Mouse (Mus musculus) thymus, adult 18-20 months (tissue): ENCODE measurements around the gene Krt23.

Experiments used
- DNase-seq, 2 experiments: peaks; one replicate each; pipeline ENCODE4 v3.0.0; 2022; ENCODE audit warnings: mixed read lengths in 2 of 2

Krt23 gene

DNA sequence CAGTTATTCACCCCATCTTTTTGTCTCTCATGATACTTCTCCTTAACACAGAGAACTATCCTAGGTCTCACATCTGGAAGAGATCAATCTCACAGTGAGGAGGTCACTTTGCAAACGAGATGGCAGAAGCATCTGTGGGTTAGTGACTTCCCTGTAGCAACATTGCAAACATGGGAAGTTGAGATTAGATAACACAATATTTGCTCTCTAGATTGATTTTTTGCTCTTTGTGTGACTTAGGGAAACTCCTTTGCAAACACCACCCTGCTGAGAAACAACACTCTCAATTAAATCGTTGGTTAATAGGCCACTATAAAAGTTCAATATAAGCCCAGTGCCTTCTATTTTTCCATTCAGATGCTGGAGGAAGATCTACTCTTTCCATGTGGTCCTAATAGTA, 44.2 kb downstream of the Krt23 start:
- DNase-seq, result no peak

DNA sequence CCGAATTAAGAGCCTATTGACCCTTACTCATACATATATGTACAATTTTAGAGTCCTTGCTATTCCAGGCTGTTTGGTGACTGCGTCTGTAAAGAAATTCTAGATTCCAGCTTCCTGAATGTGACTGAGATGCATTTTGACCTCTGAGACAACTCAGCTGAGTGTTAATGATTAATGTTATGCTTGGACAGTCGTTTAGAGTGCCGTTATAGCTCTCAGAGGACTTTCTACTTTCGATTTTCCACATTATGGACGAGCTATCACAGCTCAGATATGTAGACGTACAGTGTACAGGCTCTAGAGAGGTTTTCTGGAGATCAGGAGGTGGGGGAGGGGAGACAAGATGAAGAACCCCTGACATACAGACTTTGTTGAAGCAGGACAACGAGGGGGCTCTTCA, 51.7 kb downstream of the Krt23 start:
- no peak for DNase-seq

DNA sequence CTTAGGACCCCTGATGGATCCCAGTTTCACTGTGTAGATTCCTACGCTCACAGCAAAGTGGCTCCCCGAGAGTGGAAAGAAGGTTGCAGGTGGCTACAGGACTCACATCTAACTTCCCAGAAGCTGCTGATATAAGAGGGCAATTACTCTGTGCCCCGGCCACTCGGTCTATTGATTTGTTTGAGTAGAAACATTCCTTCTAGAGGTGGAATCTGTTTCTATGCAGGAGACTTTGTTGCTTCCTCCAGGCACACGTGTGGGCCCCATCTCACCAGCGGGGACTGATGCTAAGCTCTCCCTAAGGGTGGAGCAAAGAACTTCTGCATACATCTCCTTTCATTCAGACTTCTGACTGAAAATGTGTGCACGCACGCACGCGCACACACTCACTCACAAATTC, 53.5 kb downstream of the Krt23 start:
- no peak for DNase-seq

DNA sequence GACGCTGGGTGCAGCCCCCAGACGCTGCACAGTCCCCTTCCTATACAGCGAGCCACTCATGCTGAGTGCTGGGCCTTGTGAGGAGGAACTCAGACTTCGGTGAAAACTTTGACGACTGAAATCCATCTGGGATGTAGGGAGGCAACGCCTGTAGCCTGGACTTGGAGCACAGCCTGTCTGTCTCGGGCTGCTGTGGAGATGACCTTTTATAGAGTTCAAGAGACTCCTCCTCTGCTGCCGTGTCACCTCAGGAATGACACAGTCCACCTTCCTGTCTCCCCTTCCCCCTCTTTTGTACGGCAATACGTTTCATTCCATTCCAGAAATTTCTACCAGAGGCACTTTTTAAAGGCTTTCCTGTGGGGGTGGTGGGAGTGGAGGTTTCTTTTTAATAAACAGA, 55.0 kb downstream of the Krt23 start, which contains the start of gene Krt20:
Gene Krt20 (minus strand): TSS at position 179 of the 400 bp plus-strand sequence.
- no peak for DNase-seq

DNA sequence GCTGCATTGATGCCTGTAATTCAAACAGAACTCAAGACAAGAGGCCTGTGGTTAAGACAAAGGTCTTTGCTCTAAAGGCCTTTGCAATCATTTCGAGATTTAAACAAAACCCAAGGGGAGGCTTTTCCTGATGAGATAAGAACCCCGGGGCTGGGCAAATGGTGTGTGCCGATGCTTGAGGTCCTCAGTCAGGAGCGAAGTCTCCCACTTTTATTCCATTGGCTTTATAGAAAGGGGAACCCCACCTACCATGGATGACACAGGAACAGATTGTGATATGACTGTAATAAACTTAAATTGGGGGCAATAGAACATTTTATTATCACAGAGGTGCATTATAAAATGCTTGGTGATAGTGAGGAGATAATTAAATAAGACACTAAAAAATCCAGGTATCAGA, 56.3 kb downstream of the Krt23 start:
- no peak for DNase-seq

DNA sequence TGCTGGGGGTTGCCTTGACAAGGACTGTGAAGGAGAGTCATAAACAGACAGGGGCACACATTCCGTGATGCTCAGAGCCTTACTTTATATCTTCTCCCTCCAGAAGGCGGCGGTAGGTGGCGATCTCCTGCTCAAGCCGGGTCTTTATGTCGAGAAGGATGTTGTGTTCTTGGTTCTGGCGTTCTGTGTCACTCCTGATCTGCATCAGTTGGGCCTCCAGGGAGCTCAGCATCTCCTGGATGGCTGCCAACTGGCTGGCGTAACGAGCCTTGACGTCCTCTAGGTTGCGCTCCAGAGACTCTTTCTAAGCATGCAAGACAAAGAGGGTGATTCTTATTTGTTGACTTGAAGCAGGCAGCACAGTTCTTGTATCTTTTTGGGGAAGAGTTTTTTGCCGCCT, 62.3 kb downstream of the Krt23 start:
- no peak for DNase-seq
